Mouse (Mus musculus) bone marrow, adult 2 months (tissue): ENCODE measurements around the gene Prkab2. TPM values are rescaled to one million over a fixed set of nuclear protein-coding genes. Genes with fewer than 3 reads are reported as not detected.

ENCODE experiments used
- H3K27ac ChIP-seq: fragments of 200-500 bp; 2 replicates; pipeline ENCODE4 v1.5.1; 2012; ENCODE audit warnings: low read depth, mild to moderate bottlenecking, control low read depth, inconsistent platforms, low read length; ENCODE audit not compliant: control insufficient read depth, poor library complexity, insufficient read depth
- H3K4me1 ChIP-seq: fragments of 200-500 bp; 2 replicates; pipeline ENCODE4 v1.6.1; 2011; ENCODE audit warnings: low read length; ENCODE audit not compliant: control insufficient read depth, insufficient read depth
- H3K4me3 ChIP-seq: fragments of 200-500 bp; replicated peaks from 2 replicates; pipeline ENCODE3; 2011; ENCODE audit warnings: mild to moderate bottlenecking, low read depth, low read length, control low read depth; ENCODE audit not compliant: control insufficient read depth
- CTCF ChIP-seq: fragments of 200-500 bp; IDR thresholded peaks from 2 replicates; pipeline ENCODE4 v1.5.1; 2011; ENCODE audit warnings: low read length, control low read depth; ENCODE audit not compliant: control insufficient read depth, insufficient read depth
- POLR2A ChIP-seq: fragments of 200-500 bp; IDR thresholded peaks from 2 replicates; pipeline ENCODE4 v1.6.1; 2011; ENCODE audit warnings: low read depth, mild to moderate bottlenecking, control low read depth, low read length, borderline replicate concordance; ENCODE audit not compliant: control insufficient read depth
- WGBS: fragments of 180-500 bp; shearing (Covaris S2); methylation state at CpG from one replicate; pipeline ENCODE4 v1.1.7; 2018; 5-methylcytosine and 5-hydroxymethylcytosine counted together
- polyA plus RNA-seq: library from polyadenylated mRNA; stranded (reverse); fragments of >200 nt; gene quantifications from 2 replicates; pipeline ENCODE4 v1.2.4, GENCODE M21; 2011; ENCODE audit warnings: low replicate concordance; ENCODE audit not compliant: missing spikeins, insufficient read depth, insufficient read length

Prkab2 gene
- polyA plus RNA-seq, 1 experiment, result 8.4 TPM

- TF ChIP-seq POLR2A (no peak), CTCF (no peak)
- H3K4me1 ChIP-seq, result no peaks in the 10 kb centered on the region
- WGBS, result 36% methylated on average over 2 of the region's 2 CpGs
- no peak overlapping the region for H3K4me3 ChIP-seq
- no peak overlapping the region for H3K27ac ChIP-seq
Measured at GRCm38 (mm10) chr3:97689289-97689688, 31.3 kb downstream of the Prkab2 start.

- no peak for TF ChIP-seq CTCF
- no peak for TF ChIP-seq POLR2A
- WGBS, result 76% methylated on average over 7 of the region's 7 CpGs
Measured at GRCm38 (mm10) chr3:97690590-97690989, 32.6 kb downstream of the Prkab2 start.

GRCm38 (mm10) chr3:97691443-97692017, 33.5 kb downstream of the Prkab2 start:
- Histone ChIP-seq H3K27ac (no peak overlapping the region), H3K4me1 (no peaks in the 10 kb centered on the region), H3K4me3 (no peak overlapping the region)
- no peak for TF ChIP-seq CTCF
- no peak for TF ChIP-seq POLR2A
- 82% methylated on average over 12 of the region's 12 CpGs for WGBS

More at GRCm38 (mm10) chr3:97690590-97690989, 32.6 kb downstream of the Prkab2 start:
- Histone ChIP-seq H3K27ac (no peak overlapping the region), H3K4me1 (no peaks in the 10 kb centered on the region), H3K4me3 (no peak overlapping the region)

- no peak for TF ChIP-seq CTCF
- no peak for TF ChIP-seq POLR2A
- no peak overlapping the region for H3K4me3 ChIP-seq
- no peaks in the 10 kb centered on the region for H3K4me1 ChIP-seq
- no peak overlapping the region for H3K27ac ChIP-seq
- 73% methylated on average over 6 of the region's 6 CpGs for WGBS
Measured at GRCm38 (mm10) chr3:97693806-97694205, 35.8 kb downstream of the Prkab2 start.

- WGBS, result 72% methylated on average over 9 of the region's 9 CpGs
- no peaks in the 10 kb centered on the region for H3K4me1 ChIP-seq
- no peak overlapping the region for H3K4me3 ChIP-seq
- TF ChIP-seq POLR2A, result no peak
- TF ChIP-seq CTCF, result no peak
- no peak overlapping the region for H3K27ac ChIP-seq
Measured at GRCm38 (mm10) chr3:97696866-97697265, 38.9 kb downstream of the Prkab2 start.

- 73% methylated on average over 9 of the region's 9 CpGs for WGBS
- Histone ChIP-seq H3K27ac (no peak overlapping the region), H3K4me1 (no peaks in the 10 kb centered on the region), H3K4me3 (no peak overlapping the region)
- TF ChIP-seq CTCF (no peak), POLR2A (no peak)
Measured at GRCm38 (mm10) chr3:97697291-97697690, 39.3 kb downstream of the Prkab2 start.

DNA sequence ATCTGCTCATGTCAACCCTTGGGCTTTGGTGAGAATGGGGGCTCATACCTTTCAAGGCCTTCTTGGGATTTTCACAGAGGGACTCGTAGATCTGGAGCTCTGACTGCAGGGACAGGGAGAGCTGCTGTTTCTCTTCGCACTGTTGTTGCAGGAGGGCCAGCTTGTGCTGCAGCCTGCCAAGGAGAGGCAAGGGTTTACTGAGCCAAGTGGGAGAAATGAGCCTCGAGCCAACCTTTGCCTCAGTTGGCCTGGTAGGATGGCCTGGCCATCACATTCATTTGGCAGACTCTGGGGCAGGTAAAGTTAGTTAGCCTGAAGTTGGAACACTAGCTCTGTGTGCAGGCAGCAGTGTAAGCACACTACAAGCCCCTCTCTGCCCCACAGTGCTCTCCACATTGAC, 41.1 kb downstream of the Prkab2 start:
- TF ChIP-seq POLR2A, result no peak
- TF ChIP-seq CTCF, result no peak
- whole genome bisulfite sequencing, result 64% methylated on average over 3 of the region's 3 CpGs
- Histone ChIP-seq H3K27ac (no peak overlapping the region), H3K4me1 (no peaks in the 10 kb centered on the region), H3K4me3 (no peak overlapping the region)

GRCm38 (mm10) chr3:97701198-97701597, 43.2 kb downstream of the Prkab2 start:
- WGBS, result 50% methylated on average over 3 of the region's 3 CpGs
- Histone ChIP-seq H3K4me1 (no peaks in the 10 kb centered on the region), H3K4me3 (no peak overlapping the region), H3K27ac (no peak overlapping the region)
- TF ChIP-seq CTCF (no peak), POLR2A (no peak)
